Mouse (Mus musculus): ENCODE data around the gene Hcn1. TPM values are rescaled to one million over a fixed set of nuclear protein-coding genes. Genes with fewer than 3 reads are reported as not detected.

Gene Hcn1
- polyA plus RNA-seq, 1 experiment, result not detected

GRCm38 (mm10) chr13:118023381-118023780 lies 421.3 kb downstream of the Hcn1 start:
- no peak for DNase-seq (ENCODE audit: low read depth)

- DNase-seq (ENCODE audit: low read depth), result no peak
Measured at GRCm38 (mm10) chr13:118026510-118026909, 424.4 kb downstream of the Hcn1 start.

GRCm38 (mm10) chr13:118027868-118028267 lies 425.7 kb downstream of the Hcn1 start:
- DNase-seq (ENCODE audit: low read depth), result no peak

GRCm38 (mm10) chr13:118028662-118029061 lies 426.5 kb downstream of the Hcn1 start:
- no peak for DNase-seq (ENCODE audit: low read depth)

- DNase-seq (ENCODE audit: low read depth), result no peak
Measured at GRCm38 (mm10) chr13:118029579-118029978, 427.5 kb downstream of the Hcn1 start.

- no peak for DNase-seq (ENCODE audit: low read depth)
Measured at GRCm38 (mm10) chr13:118035598-118035997, 433.5 kb downstream of the Hcn1 start.

Data from gonadal fat pad, adult 2 months (tissue).